Mouse (Mus musculus) liver, adult 2 months (tissue): Measurements from ENCODE around the gene F13a1.

Experiments used
- CTCF ChIP-seq: fragments of 200-500 bp; IDR thresholded peaks from 2 replicates; pipeline ENCODE4 v1.5.1; 2011; ENCODE audit warnings: low read depth, low read length, control low read depth
- POLR2A ChIP-seq: fragments of 200-500 bp; IDR thresholded peaks from 2 replicates; pipeline ENCODE4 v1.6.1; 2011; ENCODE audit warnings: low read length, control low read depth; ENCODE audit not compliant: insufficient read depth; ENCODE audit errors: extremely low read depth

DNA sequence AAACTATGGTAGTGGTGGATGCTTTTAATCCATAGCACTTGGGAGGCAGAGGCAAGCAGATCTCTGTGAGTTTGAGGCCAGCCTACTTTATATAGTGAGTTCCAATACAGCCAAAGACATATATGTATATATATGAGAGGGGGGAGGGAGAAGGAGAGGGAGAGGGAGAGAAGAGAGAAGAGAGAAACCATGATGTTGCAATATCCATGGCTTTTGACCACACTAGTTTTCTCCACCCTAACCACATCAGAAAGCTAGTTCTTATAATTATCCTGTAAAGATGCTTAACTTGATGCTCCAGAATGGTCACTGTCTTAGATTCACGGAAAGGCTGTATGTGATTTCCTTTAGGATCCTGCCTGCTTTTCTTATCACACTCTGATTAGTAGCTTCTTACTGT lies 41.6 kb upstream of the F13a1 start:
- no peak for TF ChIP-seq POLR2A
- no peak for TF ChIP-seq CTCF
